Mouse (Mus musculus) embryonic facial prominence, embryonic 11.5 days (tissue): ENCODE measurements around the gene Sept10. TPM values are rescaled to one million over a fixed set of nuclear protein-coding genes. Genes with fewer than 3 reads are reported as not detected.
A peak's percentile ranks its signal among the peaks of the same experiment; 100 is the strongest.

Source experiments
- ATAC-seq: fragments of 200-750 bp; cut with Nextera tagmentation; replicated peaks from 2 replicates; pipeline ENCODE4 v1.8.0; 2017; ENCODE audit warnings: low read depth; ENCODE audit not compliant: insufficient number of reproducible peaks, low FRiP score, low TSS enrichment
- DNase-seq: peaks from one replicate; pipeline ENCODE4 v3.0.0-alpha.2; 2015; ENCODE audit warnings: low spot score
- H3K27ac ChIP-seq: fragments of 300-500 bp; sonication (generic); replicated peaks from 2 replicates; pipeline ENCODE4 v1.5.1; 2014; ENCODE audit warnings: mild to moderate bottlenecking, low read depth, low read length, control low read depth
- H3K27me3 ChIP-seq: fragments of 300-500 bp; sonication (generic); 2 replicates; pipeline ENCODE4 v1.6.1; 2014; ENCODE audit warnings: mild to moderate bottlenecking, low read length, moderate library complexity, mixed read lengths; ENCODE audit not compliant: control insufficient read depth, insufficient read depth
- H3K36me3 ChIP-seq: fragments of 300-500 bp; sonication (generic); replicated peaks from 2 replicates; pipeline ENCODE4 v1.6.1; 2014; ENCODE audit warnings: low read depth, mild to moderate bottlenecking, low read length, moderate library complexity, mixed read lengths; ENCODE audit not compliant: control insufficient read depth, insufficient read depth
- H3K4me1 ChIP-seq: fragments of 300-500 bp; sonication (generic); 2 replicates; pipeline ENCODE4 v1.6.1; 2014; ENCODE audit warnings: low read length, mixed read lengths; ENCODE audit not compliant: control insufficient read depth, insufficient read depth
- H3K4me2 ChIP-seq: fragments of 300-500 bp; sonication (generic); 2 replicates; pipeline ENCODE4 v1.6.1; 2014; ENCODE audit warnings: low read depth, mild to moderate bottlenecking, control low read depth, low read length, moderate library complexity
- H3K4me3 ChIP-seq: fragments of 300-500 bp; sonication (generic); 2 replicates; pipeline ENCODE4 v1.5.1; 2014; ENCODE audit warnings: low read depth, low read length, control low read depth
- H3K9ac ChIP-seq: fragments of 300-500 bp; sonication (generic); replicated peaks from 2 replicates; pipeline ENCODE4 v1.6.1; 2014; ENCODE audit warnings: mild to moderate bottlenecking, control low read depth, low read length
- H3K9me3 ChIP-seq: fragments of 300-500 bp; sonication (generic); replicated peaks from 2 replicates; pipeline ENCODE4 v1.6.1; 2016; ENCODE audit warnings: mild to moderate bottlenecking, low read length, inconsistent platforms, mixed read lengths; ENCODE audit not compliant: control insufficient read depth
- WGBS: fragments of 180-500 bp; shearing (Covaris S2); extraction: QIAGEN DNeasy Blood & Tissue Kit; methylation state at CpG from one replicate; pipeline ENCODE4 v1.1.7; 2014; 5-methylcytosine and 5-hydroxymethylcytosine counted together
- polyA plus RNA-seq: library from polyadenylated mRNA; unstranded; fragments of >200 nt; fragmentation: Nextera tagmentation; extraction: Ambion mirVana; gene quantifications from 2 replicates; pipeline ENCODE4 v1.2.1, GENCODE M21; 2014

Sept10 gene
- polyA plus RNA-seq, 1 experiment from 2014 or later, result 50.5 TPM

- no peak for DNase-seq
Observed at GRCm38 (mm10) chr10:59262021-59262420, 40.4 kb upstream of the Sept10 start.

GRCm38 (mm10) chr10:59261603-59262002 lies 40.0 kb upstream of the Sept10 start:
- H3K9ac ChIP-seq, result no peak overlapping the region
- H3K27me3 ChIP-seq, result no peaks in the 10 kb centered on the region
- H3K4me2 ChIP-seq, result no peak overlapping the region
- 87% methylated on average over 3 of the region's 3 CpGs for WGBS
- H3K9me3 ChIP-seq, result no peaks in the 10 kb centered on the region
- DNase-seq (no peak), ATAC-seq (no peak)
- no peaks in the 10 kb centered on the region for H3K4me1 ChIP-seq
- H3K4me3 ChIP-seq, result no peak overlapping the region
- H3K27ac ChIP-seq, result no peak overlapping the region
- H3K36me3 ChIP-seq, result no peaks in the 10 kb centered on the region

More at GRCm38 (mm10) chr10:59262021-59262420, 40.4 kb upstream of the Sept10 start:
- no peaks in the 10 kb centered on the region for H3K4me1 ChIP-seq
- no peaks in the 10 kb centered on the region for H3K36me3 ChIP-seq
- H3K27ac ChIP-seq, result no peak overlapping the region
- H3K9me3 ChIP-seq, result no peaks in the 10 kb centered on the region
- H3K9ac ChIP-seq, result no peak overlapping the region
- WGBS, result 83% methylated on average over 1 of the region's 1 CpGs
- H3K4me3 ChIP-seq, result no peak overlapping the region
- no peaks in the 10 kb centered on the region for H3K27me3 ChIP-seq
- no peak overlapping the region for H3K4me2 ChIP-seq
- no peak for ATAC-seq

GRCm38 (mm10) chr10:59259572-59259971 lies 37.9 kb upstream of the Sept10 start:
- 66% methylated on average over 6 of the region's 6 CpGs for WGBS

GRCm38 (mm10) chr10:59256533-59256932 lies 34.9 kb upstream of the Sept10 start:
- 92% methylated on average over 2 of the region's 2 CpGs for WGBS
- Histone ChIP-seq H3K4me1 (no peaks in the 10 kb centered on the region), H3K4me2 (no peak overlapping the region), H3K36me3 (no peaks in the 10 kb centered on the region), H3K27me3 (no peaks in the 10 kb centered on the region), H3K9me3 (no peaks in the 10 kb centered on the region), H3K9ac (no peak overlapping the region), H3K27ac (no peak overlapping the region), H3K4me3 (no peak overlapping the region)
- ATAC-seq (no peak), DNase-seq (no peak)

More at GRCm38 (mm10) chr10:59259572-59259971, 37.9 kb upstream of the Sept10 start:
- Histone ChIP-seq H3K4me1 (no peaks in the 10 kb centered on the region), H3K9me3 (no peaks in the 10 kb centered on the region), H3K27ac (no peak overlapping the region), H3K27me3 (no peaks in the 10 kb centered on the region), H3K4me2 (no peak overlapping the region), H3K4me3 (no peak overlapping the region), H3K36me3 (no peaks in the 10 kb centered on the region), H3K9ac (no peak overlapping the region)
- peak; percentile 57 for DNase-seq
- no peak for ATAC-seq

GRCm38 (mm10) chr10:59253541-59254079 lies 32.0 kb upstream of the Sept10 start:
- DNase-seq (no peak), ATAC-seq (no peak)
- H3K36me3 ChIP-seq, result no peaks in the 10 kb centered on the region
- H3K4me3 ChIP-seq, result no peak overlapping the region
- no peak overlapping the region for H3K4me2 ChIP-seq
- H3K4me1 ChIP-seq, result no peaks in the 10 kb centered on the region
- H3K9ac ChIP-seq, result no peak overlapping the region
- 77% methylated on average over 8 of the region's 8 CpGs for WGBS
- H3K27ac ChIP-seq, result no peak overlapping the region
- H3K9me3 ChIP-seq, result no peaks in the 10 kb centered on the region
- no peaks in the 10 kb centered on the region for H3K27me3 ChIP-seq

- no peak for DNase-seq
- Histone ChIP-seq H3K4me1 (no peaks in the 10 kb centered on the region), H3K4me3 (no peak overlapping the region), H3K27me3 (no peaks in the 10 kb centered on the region), H3K36me3 (no peaks in the 10 kb centered on the region), H3K27ac (no peak overlapping the region), H3K9me3 (no peaks in the 10 kb centered on the region), H3K9ac (no peak overlapping the region), H3K4me2 (no peak overlapping the region)
- WGBS, result 72% methylated on average over 8 of the region's 8 CpGs
- ATAC-seq, result no peak
Observed at GRCm38 (mm10) chr10:59252396-59252795, 30.7 kb upstream of the Sept10 start.

- no peak for ATAC-seq
- Histone ChIP-seq H3K9me3 (no peaks in the 10 kb centered on the region), H3K36me3 (no peaks in the 10 kb centered on the region), H3K4me2 (no peak overlapping the region), H3K27me3 (no peaks in the 10 kb centered on the region), H3K4me3 (no peak overlapping the region), H3K27ac (no peak overlapping the region), H3K9ac (no peak overlapping the region), H3K4me1 (no peaks in the 10 kb centered on the region)
- DNase-seq, result no peak
- 78% methylated on average over 2 of the region's 2 CpGs for WGBS
Observed at GRCm38 (mm10) chr10:59251980-59252379, 30.3 kb upstream of the Sept10 start.

GRCm38 (mm10) chr10:59250679-59251078 lies 29.0 kb upstream of the Sept10 start:
- no peak overlapping the region for H3K4me2 ChIP-seq
- no peaks in the 10 kb centered on the region for H3K36me3 ChIP-seq
- DNase-seq, result no peak
- no peak overlapping the region for H3K27ac ChIP-seq
- no peaks in the 10 kb centered on the region for H3K9me3 ChIP-seq
- no peak for ATAC-seq
- no peak overlapping the region for H3K9ac ChIP-seq
- H3K4me3 ChIP-seq, result no peak overlapping the region
- H3K27me3 ChIP-seq, result no peaks in the 10 kb centered on the region
- WGBS, result 83% methylated on average over 2 of the region's 2 CpGs
- no peaks in the 10 kb centered on the region for H3K4me1 ChIP-seq
